Mouse (Mus musculus) spleen, adult 2 months (tissue): Measurements from ENCODE around the gene Dao.

Source experiments
- CTCF ChIP-seq: fragments of 200-500 bp; IDR thresholded peaks from 2 replicates; pipeline ENCODE4 v1.5.1; 2011; ENCODE audit warnings: mild to moderate bottlenecking, inconsistent platforms; ENCODE audit not compliant: insufficient read depth, insufficient read length, insufficient replicate concordance; ENCODE audit errors: extremely low read depth
- POLR2A ChIP-seq: fragments of 200-500 bp; IDR thresholded peaks from 2 replicates; pipeline ENCODE4 v1.6.1; 2011; ENCODE audit warnings: low read depth, low read length, inconsistent platforms

DNA sequence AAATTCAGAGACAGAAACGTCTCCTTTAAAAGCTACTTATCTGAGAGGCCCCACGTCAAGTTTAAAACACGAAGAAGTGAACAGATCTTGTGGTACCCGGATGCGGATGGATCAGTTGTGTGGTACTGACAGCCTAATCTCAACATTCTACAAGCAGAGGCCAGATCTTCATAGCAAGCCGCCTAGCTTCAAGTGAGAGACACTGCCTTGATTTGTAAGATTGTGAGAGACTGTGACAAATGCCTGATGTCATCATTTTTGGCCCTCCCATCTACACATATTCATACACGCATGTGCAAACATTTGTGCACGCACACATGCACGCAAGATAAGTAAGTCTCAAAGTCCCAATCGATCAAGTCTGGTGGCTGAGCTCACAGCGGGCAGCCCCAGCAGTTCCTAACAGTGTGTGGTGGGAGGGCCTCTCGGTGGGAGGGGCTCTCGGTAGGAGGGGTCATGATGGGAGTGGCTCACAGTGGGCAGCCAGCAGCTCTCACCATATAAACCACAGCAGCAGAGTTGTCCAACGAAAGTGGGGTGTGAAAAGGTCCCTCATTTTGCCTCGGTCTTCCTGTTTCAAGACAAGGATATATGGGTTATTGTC is 37.9 kb downstream of the Dao start:
- no peak for TF ChIP-seq POLR2A
- no peak for TF ChIP-seq CTCF
